Mouse (Mus musculus): ENCODE data around the gene 1700025F22Rik.

- TF ChIP-seq CTCF (conservative IDR thresholded peaks at IDR 0.05; ENCODE audit: low read length), result no peak
- TF ChIP-seq NANOG (IDR thresholded peaks at IDR 0.05; ENCODE audit: borderline replicate concordance, low read length), result no peak
These were observed 31.4 kb upstream of the 1700025F22Rik start, which contains the start of gene Ms4a13 for GRCm38 (mm10) chr19:11196546-11196945.

Measured in E14TG2a.4 (cell line).